Mouse (Mus musculus) intestine, embryonic 15.5 days (tissue): ENCODE results near the gene Mief1. TPM values are rescaled to one million over a fixed set of nuclear protein-coding genes. Genes with fewer than 3 reads are reported as not detected.

Experiments used
- ATAC-seq: fragments of 200-750 bp; cut with Nextera tagmentation; 2 replicates; pipeline ENCODE4 v1.8.0; 2017; ENCODE audit warnings: moderate TSS enrichment, moderate library complexity
- H3K27ac ChIP-seq: fragments of 300-500 bp; sonication (generic); 2 replicates; pipeline ENCODE4 v1.5.1; 2015; ENCODE audit warnings: mild to moderate bottlenecking, inconsistent platforms
- H3K27me3 ChIP-seq: fragments of 300-500 bp; sonication (generic); replicated peaks from 2 replicates; pipeline ENCODE4 v1.6.1; 2015; ENCODE audit warnings: inconsistent platforms
- H3K36me3 ChIP-seq: fragments of 300-500 bp; sonication (generic); 2 replicates; pipeline ENCODE4 v1.6.1; 2015; ENCODE audit warnings: inconsistent platforms
- H3K4me1 ChIP-seq: fragments of 300-500 bp; sonication (generic); replicated peaks from 2 replicates; pipeline ENCODE4 v1.6.1; 2015; ENCODE audit warnings: inconsistent platforms
- H3K4me2 ChIP-seq: fragments of 300-500 bp; sonication (generic); replicated peaks from 2 replicates; pipeline ENCODE4 v1.6.1; 2015; ENCODE audit warnings: mild to moderate bottlenecking, inconsistent platforms
- H3K4me3 ChIP-seq: fragments of 300-500 bp; sonication (generic); replicated peaks from 2 replicates; pipeline ENCODE4 v1.5.1; 2015; ENCODE audit warnings: inconsistent platforms
- H3K9ac ChIP-seq: fragments of 300-500 bp; sonication (generic); 2 replicates; pipeline ENCODE4 v1.6.1; 2015; ENCODE audit warnings: inconsistent platforms
- H3K9me3 ChIP-seq: fragments of 300-500 bp; sonication (generic); 2 replicates; pipeline ENCODE4 v1.6.1; 2016; ENCODE audit warnings: inconsistent platforms
- WGBS: fragments of 180-500 bp; shearing (Covaris S2); methylation state at CpG from one replicate; pipeline ENCODE4 v1.1.7; 2015; 5-methylcytosine and 5-hydroxymethylcytosine counted together
- polyA plus RNA-seq: library from polyadenylated mRNA; unstranded; fragments of >200 nt; fragmentation: Nextera tagmentation; extraction: Ambion mirVana; gene quantifications from 2 replicates; pipeline ENCODE4 v1.2.1, GENCODE M21; 2015

The Mief1 gene
- polyA plus RNA-seq, 1 experiment from 2014 or later: 29.7 TPM

GRCm38 (mm10) chr15:80233053-80233452 lies 765 bp upstream of the Mief1 start:
- H3K4me3 ChIP-seq: no peak overlapping the region
- ATAC-seq: no peak
- H3K9ac ChIP-seq: 0 out of 2 replicates have a peak overlapping the region, but pooled peaks have one; percentile 29

GRCm38 (mm10) chr15:80235535-80235934 lies 1.7 kb downstream of the Mief1 start, which contains the start of gene AC140267.1:
Gene AC140267.1 (plus strand): TSS chr15:80235835.
- H3K4me3 ChIP-seq: peak within 1 kb of the TSS; percentile 92
- no peak for ATAC-seq
- peak within 1 kb of the TSS; percentile 87 for H3K9ac ChIP-seq
- no peaks in the 10 kb centered on the region for H3K9me3 ChIP-seq
- H3K27me3 ChIP-seq: no peaks in the 10 kb centered on the region
- H3K4me1 ChIP-seq: 0 out of 2 replicates have a peak, but pooled peaks cover 13% of the 10 kb centered on the region
- H3K36me3 ChIP-seq: peaks cover 28% of the 10 kb centered on the region
- WGBS: 94% methylated on average over 9 of the region's 9 CpGs
- H3K27ac ChIP-seq: no peak within 1 kb of the TSS
- peak within 1 kb of the TSS; percentile 69 for H3K4me2 ChIP-seq

More at GRCm38 (mm10) chr15:80233053-80233452, 765 bp upstream of the Mief1 start:
- WGBS: 62% methylated on average over 4 of the region's 4 CpGs
- no peaks in the 10 kb centered on the region for H3K27me3 ChIP-seq
- 0 out of 2 replicates have a peak, but pooled peaks cover 13% of the 10 kb centered on the region for H3K4me1 ChIP-seq
- H3K36me3 ChIP-seq: peaks cover 13% of the 10 kb centered on the region; the same call in 1 of the 2 replicates
- H3K27ac ChIP-seq: peak overlapping the region; percentile 79
- H3K4me2 ChIP-seq: no peak overlapping the region
- H3K9me3 ChIP-seq: no peaks in the 10 kb centered on the region

GRCm38 (mm10) chr15:80248135-80248534 lies 14.3 kb downstream of the Mief1 start:
- WGBS: 94% methylated on average over 12 of the region's 12 CpGs
- H3K9ac ChIP-seq: no peak overlapping the region
- H3K9me3 ChIP-seq: no peaks in the 10 kb centered on the region
- H3K27ac ChIP-seq: no peak overlapping the region
- no peak overlapping the region for H3K4me3 ChIP-seq
- H3K27me3 ChIP-seq: no peaks in the 10 kb centered on the region
- H3K4me1 ChIP-seq: no peaks in the 10 kb centered on the region
- no peak overlapping the region for H3K4me2 ChIP-seq
- no peak for ATAC-seq
- H3K36me3 ChIP-seq: peaks cover 47% of the 10 kb centered on the region

GRCm38 (mm10) chr15:80248596-80248995 lies 14.8 kb downstream of the Mief1 start:
- no peaks in the 10 kb centered on the region for H3K27me3 ChIP-seq
- peaks cover 3% of the 10 kb centered on the region; the same call in 1 of the 2 replicates for H3K4me1 ChIP-seq
- no peaks in the 10 kb centered on the region for H3K9me3 ChIP-seq
- H3K9ac ChIP-seq: no peak overlapping the region
- H3K4me3 ChIP-seq: no peak overlapping the region
- no peak overlapping the region for H3K27ac ChIP-seq
- 89% methylated on average over 1 of the region's 1 CpGs for WGBS
- H3K4me2 ChIP-seq: no peak overlapping the region
- peaks cover 45% of the 10 kb centered on the region for H3K36me3 ChIP-seq
- no peak for ATAC-seq

GRCm38 (mm10) chr15:80249672-80250071 lies 15.9 kb downstream of the Mief1 start:
- WGBS: 91% methylated on average over 10 of the region's 10 CpGs
- Histone ChIP-seq H3K36me3 (peaks cover 45% of the 10 kb centered on the region), H3K4me1 (peaks cover 10% of the 10 kb centered on the region; the same call in 1 of the 2 replicates), H3K9ac (no peak overlapping the region), H3K4me3 (no peak overlapping the region), H3K27me3 (no peaks in the 10 kb centered on the region), H3K9me3 (no peaks in the 10 kb centered on the region), H3K27ac (no peak overlapping the region), H3K4me2 (no peak overlapping the region)
- ATAC-seq: no peak

- Histone ChIP-seq H3K27me3 (no peaks in the 10 kb centered on the region), H3K9ac (no peak overlapping the region), H3K27ac (peak overlapping the region; percentile 52; the same call in 1 of the 2 replicates), H3K36me3 (peaks cover 41% of the 10 kb centered on the region), H3K4me1 (peaks cover 11% of the 10 kb centered on the region; the same call in 1 of the 2 replicates), H3K9me3 (no peaks in the 10 kb centered on the region), H3K4me2 (no peak overlapping the region), H3K4me3 (no peak overlapping the region)
- whole genome bisulfite sequencing: 77% methylated on average over 6 of the region's 6 CpGs
- ATAC-seq: no peak
These were observed 16.8 kb downstream of the Mief1 start for GRCm38 (mm10) chr15:80250586-80250985.

- Histone ChIP-seq H3K9ac (peak overlapping the region; percentile 8; the same call in 1 of the 2 replicates), H3K36me3 (peaks cover 34% of the 10 kb centered on the region), H3K9me3 (no peaks in the 10 kb centered on the region), H3K4me2 (peak overlapping the region; percentile 81), H3K27me3 (no peaks in the 10 kb centered on the region), H3K4me1 (peaks cover 33% of the 10 kb centered on the region), H3K27ac (peak overlapping the region; percentile 99), H3K4me3 (no peak overlapping the region)
- no peak for ATAC-seq
- 27% methylated on average over 2 of the region's 2 CpGs for WGBS
These were observed 19.7 kb downstream of the Mief1 start for GRCm38 (mm10) chr15:80253530-80253929.

- H3K9ac ChIP-seq: peak overlapping the region; percentile 65
- peaks cover 34% of the 10 kb centered on the region for H3K36me3 ChIP-seq
- H3K27ac ChIP-seq: peak overlapping the region; percentile 99
- H3K4me3 ChIP-seq: peak overlapping the region; percentile 73
- H3K4me1 ChIP-seq: peaks cover 37% of the 10 kb centered on the region
- ATAC-seq: no peak
- peak overlapping the region; percentile 81 for H3K4me2 ChIP-seq
- WGBS: 31% methylated on average over 6 of the region's 6 CpGs
- H3K9me3 ChIP-seq: no peaks in the 10 kb centered on the region
- no peaks in the 10 kb centered on the region for H3K27me3 ChIP-seq
These were observed 20.4 kb downstream of the Mief1 start for GRCm38 (mm10) chr15:80254207-80254606.

GRCm38 (mm10) chr15:80254847-80255645 lies 21.2 kb downstream of the Mief1 start, which contains the start of gene Atf4:
Gene Atf4 (plus strand): TSS chr15:80255184.
- peak within 1 kb of the TSS; percentile 99 for H3K27ac ChIP-seq
- H3K9me3 ChIP-seq: no peaks in the 10 kb centered on the region
- peak; percentile 94 for ATAC-seq
- peak within 1 kb of the TSS; percentile 73 for H3K4me3 ChIP-seq
- peak within 1 kb of the TSS; percentile 81 for H3K4me2 ChIP-seq
- H3K27me3 ChIP-seq: no peaks in the 10 kb centered on the region
- WGBS: under 1% methylated on average over 62 of the region's 62 CpGs
- H3K4me1 ChIP-seq: peaks cover 41% of the 10 kb centered on the region
- H3K36me3 ChIP-seq: peaks cover 30% of the 10 kb centered on the region
- peak within 1 kb of the TSS; percentile 96 for H3K9ac ChIP-seq

- peak overlapping the region; percentile 73 for H3K4me3 ChIP-seq
- H3K4me1 ChIP-seq: peaks cover 41% of the 10 kb centered on the region
- H3K27me3 ChIP-seq: no peaks in the 10 kb centered on the region
- no peaks in the 10 kb centered on the region for H3K9me3 ChIP-seq
- under 1% methylated on average over 51 of the region's 51 CpGs for WGBS
- H3K27ac ChIP-seq: peak overlapping the region; percentile 99
- peaks cover 28% of the 10 kb centered on the region for H3K36me3 ChIP-seq
- H3K9ac ChIP-seq: peak overlapping the region; percentile 96
- ATAC-seq: peak; percentile 50
- H3K4me2 ChIP-seq: peak overlapping the region; percentile 81
These were observed 21.9 kb downstream of the Mief1 start for GRCm38 (mm10) chr15:80255646-80256121.

GRCm38 (mm10) chr15:80256242-80256641 lies 22.4 kb downstream of the Mief1 start:
- H3K4me2 ChIP-seq: peak overlapping the region; percentile 81
- WGBS: 5% methylated on average over 16 of the region's 16 CpGs
- H3K4me3 ChIP-seq: peak overlapping the region; percentile 73
- peaks cover 23% of the 10 kb centered on the region for H3K36me3 ChIP-seq
- H3K9ac ChIP-seq: peak overlapping the region; percentile 96
- peaks cover 41% of the 10 kb centered on the region for H3K4me1 ChIP-seq
- peak overlapping the region; percentile 99 for H3K27ac ChIP-seq
- no peaks in the 10 kb centered on the region for H3K9me3 ChIP-seq
- no peaks in the 10 kb centered on the region for H3K27me3 ChIP-seq
- no peak for ATAC-seq
